Mouse (Mus musculus) liver, adult 10 weeks (tissue): ENCODE measurements around the gene Kcng4. TPM values are rescaled to one million over a fixed set of nuclear protein-coding genes. Genes with fewer than 3 reads are reported as not detected.

Experiments used
- polyA plus RNA-seq: library from polyadenylated mRNA; stranded (reverse); fragments of 350-450 nt; fragmentation: Illumina TruSeq; extraction: RNeasy Lipid Tissue Mini Kit (QIAGEN cat#74804); gene quantifications from one replicate; pipeline ENCODE4 v1.2.3, GENCODE M21; 2014; ENCODE audit warnings: low read depth, low replicate concordance

Gene Kcng4
- not detected for polyA plus RNA-seq

DNA sequence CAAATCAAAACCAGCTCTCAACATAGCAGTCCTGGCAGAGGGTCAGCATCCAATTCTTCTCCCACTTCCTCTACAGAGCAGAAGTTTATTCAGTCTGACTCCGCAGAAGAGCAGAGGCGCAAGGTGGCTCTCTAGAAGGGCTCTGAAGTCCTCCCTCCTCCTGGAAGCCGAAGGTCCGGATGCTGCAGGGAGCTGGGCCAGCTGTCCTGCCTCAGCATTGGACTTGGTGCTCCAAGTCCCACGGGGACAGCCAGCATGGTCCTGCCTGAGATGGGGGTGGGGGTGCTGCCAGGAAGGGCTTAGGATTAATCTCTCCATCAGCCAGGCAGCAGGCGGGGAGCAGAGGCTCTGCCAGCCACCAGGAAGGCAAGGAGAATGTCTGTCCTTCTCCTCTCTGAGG, at the start of gene Kcng4:
Gene Kcng4, minus strand, starts transcription at position 303 of the 400 bp plus-strand sequence.

DNA sequence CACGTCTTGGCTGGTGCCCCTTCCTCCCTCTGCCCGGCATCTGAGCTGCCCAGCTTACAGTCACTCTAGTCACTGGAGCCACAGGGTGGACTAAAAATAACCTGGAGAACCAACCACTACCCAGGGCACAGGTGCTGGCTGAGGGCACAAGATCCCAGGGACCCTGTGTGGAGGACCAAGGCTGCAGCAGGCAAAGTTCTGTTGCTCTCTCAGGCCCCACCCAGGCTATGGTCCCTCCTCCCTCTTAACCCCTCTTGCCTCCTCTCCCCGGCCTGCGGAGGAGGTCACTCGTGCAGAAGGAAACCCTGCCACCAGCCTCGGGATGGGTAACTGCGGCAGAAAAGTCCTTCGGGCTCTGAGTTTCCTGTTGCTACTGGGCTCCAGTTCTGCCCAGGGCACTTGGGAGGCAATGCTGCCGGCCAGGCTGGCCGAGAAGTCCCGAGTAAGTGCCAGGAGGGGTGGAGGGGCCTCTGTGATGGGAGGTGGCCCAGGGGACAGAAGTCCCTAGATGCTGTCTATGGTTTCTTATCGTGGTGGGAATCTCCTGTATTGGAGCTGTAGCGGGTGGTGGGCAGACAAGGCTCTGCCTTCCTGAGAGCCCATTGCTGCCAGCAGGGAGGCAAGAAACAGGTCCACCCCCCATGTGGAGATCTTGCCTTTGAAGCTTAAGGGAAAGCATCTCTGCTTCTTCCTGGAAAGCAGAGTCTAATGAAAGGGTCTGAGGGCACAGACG, 30.9 kb upstream of the Kcng4 start, which contains the start of gene Wfdc1:
Gene Wfdc1, plus strand, starts transcription at position 147 of the 733 bp plus-strand sequence.

DNA sequence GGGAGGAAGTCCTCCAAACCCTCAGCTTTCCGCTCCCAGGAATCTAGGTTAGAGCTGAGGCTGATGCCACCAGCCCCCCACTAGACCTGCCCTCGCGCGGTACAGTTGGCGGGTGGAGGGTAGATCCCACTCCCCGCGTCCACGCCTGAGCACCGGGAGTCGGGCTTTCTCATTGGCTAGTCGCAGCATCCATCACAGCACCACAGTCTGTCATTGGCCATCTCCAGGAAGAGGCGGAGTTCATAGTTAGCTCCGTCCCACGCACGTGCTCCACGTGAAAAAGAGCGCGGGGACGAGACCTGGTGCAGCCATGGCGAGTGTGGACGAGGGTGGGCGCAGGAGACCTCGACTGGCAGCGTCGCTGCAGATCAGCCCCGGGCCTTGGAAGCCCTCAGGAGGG, 23.0 kb downstream of the Kcng4 start, which contains the start of gene Adad2:
Gene Adad2, plus strand, starts transcription at position 277 of the 400 bp plus-strand sequence.

DNA sequence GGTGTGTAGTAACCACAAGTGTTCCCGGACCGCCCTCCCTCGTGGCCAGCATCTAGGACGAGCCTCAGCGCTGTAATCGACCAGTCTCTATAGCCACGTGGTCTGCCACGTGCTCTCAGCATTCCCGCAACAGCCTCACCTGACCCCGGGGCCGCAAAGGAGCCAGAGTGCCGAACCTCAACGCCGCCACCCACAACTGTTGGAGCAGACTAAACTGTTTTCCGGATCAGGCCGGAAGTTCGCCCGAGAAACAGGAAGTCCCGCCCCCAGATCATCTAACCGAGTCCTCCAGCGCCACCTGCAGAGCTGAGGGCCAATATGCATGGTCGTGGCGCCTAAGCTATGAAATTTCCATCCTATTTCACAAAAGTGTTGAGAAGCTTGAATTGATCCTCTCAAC, 30.5 kb downstream of the Kcng4 start, which contains the start of gene Taf1c:
Gene Taf1c, minus strand, starts transcription at position 227 of the 400 bp plus-strand sequence.

DNA sequence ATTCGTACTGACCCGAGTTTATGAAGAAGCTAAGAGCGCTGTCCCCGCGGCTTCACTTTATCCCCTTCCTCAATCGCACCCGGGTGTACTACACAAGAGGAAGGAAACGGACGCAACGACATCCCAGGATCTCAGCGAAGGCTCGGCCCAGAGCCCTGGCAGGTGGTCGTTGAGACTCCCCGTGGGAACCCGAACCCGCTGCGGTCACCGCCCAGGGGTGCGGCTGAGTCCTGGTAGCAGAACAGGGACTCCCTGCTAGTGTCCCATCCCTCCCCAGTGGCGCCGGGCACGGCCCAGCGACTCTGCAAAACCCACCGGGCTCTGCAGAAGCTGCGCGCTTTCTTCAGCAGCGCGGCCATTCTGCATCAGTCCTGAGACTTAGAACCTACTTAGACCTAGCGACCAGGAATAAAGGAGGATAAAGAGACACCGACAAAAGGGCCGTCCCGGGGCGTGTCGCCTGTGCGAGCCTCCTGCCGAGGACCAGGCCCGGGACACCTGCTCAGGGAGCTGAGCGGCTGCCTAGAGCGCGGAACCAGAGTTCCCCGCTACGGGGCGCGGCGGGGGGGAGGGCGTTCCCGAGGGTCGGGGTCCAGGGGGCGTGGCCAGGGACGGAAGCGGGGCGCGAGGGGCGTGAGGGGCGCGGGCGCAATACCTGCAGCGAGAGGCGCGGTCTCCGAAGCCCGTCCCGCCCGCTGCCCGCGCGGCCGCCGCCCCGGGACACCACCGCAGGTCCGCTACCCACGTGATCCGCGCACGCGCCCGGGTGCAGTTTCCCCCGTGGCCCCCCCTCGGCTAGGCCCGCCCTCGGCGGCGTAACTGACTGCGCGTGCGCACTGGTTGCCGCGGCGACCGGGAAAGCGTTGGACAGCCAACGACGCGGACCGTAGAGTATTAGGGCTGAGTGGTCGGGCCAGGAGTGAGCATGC, 60.8 kb downstream of the Kcng4 start, which contains the start of the genes Hsdl1 and Dnaaf1:
Gene Hsdl1, minus strand, starts transcription at position 747 of the 929 bp plus-strand sequence.
Gene Dnaaf1, plus strand, starts transcription at position 799 of the 929 bp plus-strand sequence.

Other genes starting within 250 kb of the Kcng4 start
- gene Mlycd, start 240.8 kb downstream of the Kcng4 start, polyA plus RNA-seq: 6.6 TPM
- 5.6 TPM for gene Osgin1, start 201.6 kb downstream of the Kcng4 start, polyA plus RNA-seq
- not detected for gene Necab2, start 189.0 kb downstream of the Kcng4 start, polyA plus RNA-seq
- not detected for gene Slc38a8, start 134.0 kb downstream of the Kcng4 start, polyA plus RNA-seq
- 13.8 TPM for gene Mbtps1, start 76.9 kb downstream of the Kcng4 start, polyA plus RNA-seq
- gene Hsdl1, start 60.5 kb downstream of the Kcng4 start, polyA plus RNA-seq: 2.6 TPM
- gene Dnaaf1, start 60.4 kb downstream of the Kcng4 start, polyA plus RNA-seq: not detected
- gene Taf1c, start 30.5 kb downstream of the Kcng4 start, polyA plus RNA-seq: not detected
- gene Adad2, start 22.9 kb downstream of the Kcng4 start, polyA plus RNA-seq: not detected
- 2.4 TPM for gene Wfdc1, start 30.7 kb upstream of the Kcng4 start, polyA plus RNA-seq
- gene Atp2c2, start 64.3 kb upstream of the Kcng4 start, polyA plus RNA-seq: not detected
- gene Tldc1, start 142.7 kb upstream of the Kcng4 start, polyA plus RNA-seq: 1.9 TPM
- 0.40 TPM for gene Cotl1, start 204.9 kb upstream of the Kcng4 start, polyA plus RNA-seq
- not detected for gene Klhl36, start 226.6 kb upstream of the Kcng4 start, polyA plus RNA-seq